Mouse (Mus musculus): Measurements from ENCODE around the gene Syt6.

- no peak for TF ChIP-seq CTCF (IDR thresholded peaks at IDR 0.05; ENCODE audit: low read depth, low read length)
- no peak for TF ChIP-seq GATA1 (IDR thresholded peaks at IDR 0.05; ENCODE audit: borderline replicate concordance, low read length)
Measured at GRCm38 (mm10) chr3:103573791-103574166, 1.3 kb upstream of the Syt6 start.

Data from G1E (cell line).